Mouse (Mus musculus) gonadal fat pad, adult 2 months (tissue): ENCODE data around the gene Ces2b. TPM values are rescaled to one million over a fixed set of nuclear protein-coding genes. Genes with fewer than 3 reads are reported as not detected.
"Not testable (repeated sequence)": the region's sequence is repeated elsewhere in the genome, so short reads cannot be mapped to it uniquely, and the experiment has no call there.

ENCODE experiments used
- DNase-seq: peaks from one replicate; pipeline ENCODE4 v3.0.0-alpha.2; 2012; ENCODE audit warnings: low read depth
- polyA plus RNA-seq: library from polyadenylated mRNA; depleted of rRNA; stranded (reverse); fragments of >200 nt; gene quantifications from 2 replicates; pipeline ENCODE4 v1.2.3, GENCODE M21; 2012; rRNA removed

The Ces2b gene
- 0.12 and 0.18 TPM in 2 replicates for polyA plus RNA-seq

DNA sequence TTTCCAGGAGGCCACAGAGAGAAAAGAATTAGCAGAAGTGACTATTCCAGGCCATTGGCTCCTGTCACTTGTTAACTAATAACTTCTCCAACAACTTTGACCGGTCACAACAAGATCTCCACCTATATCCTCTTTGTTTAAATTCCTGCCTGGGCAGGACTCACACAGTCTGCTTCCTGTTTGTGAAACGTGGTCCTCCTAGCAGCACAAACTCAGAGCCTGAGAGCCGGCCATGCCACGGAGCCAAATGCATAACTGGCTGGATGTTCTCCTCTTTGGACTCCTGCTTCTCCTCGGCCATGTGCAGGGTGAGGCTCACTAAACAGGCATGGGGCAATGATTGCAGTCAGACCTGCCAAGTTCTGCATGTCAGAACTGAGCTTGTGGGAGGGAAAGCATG lies at the start of gene Ces2b:
TSS of gene Ces2b (plus strand) at position 133 of the 400 bp plus-strand sequence.
- no peak for DNase-seq

- DNase-seq: no peak
Observed at GRCm38 (mm10) chr8:104787049-104787448, 44.3 kb upstream of the Ces2b start.

GRCm38 (mm10) chr8:104788929-104789328 lies 42.4 kb upstream of the Ces2b start:
- no peak for DNase-seq

DNA sequence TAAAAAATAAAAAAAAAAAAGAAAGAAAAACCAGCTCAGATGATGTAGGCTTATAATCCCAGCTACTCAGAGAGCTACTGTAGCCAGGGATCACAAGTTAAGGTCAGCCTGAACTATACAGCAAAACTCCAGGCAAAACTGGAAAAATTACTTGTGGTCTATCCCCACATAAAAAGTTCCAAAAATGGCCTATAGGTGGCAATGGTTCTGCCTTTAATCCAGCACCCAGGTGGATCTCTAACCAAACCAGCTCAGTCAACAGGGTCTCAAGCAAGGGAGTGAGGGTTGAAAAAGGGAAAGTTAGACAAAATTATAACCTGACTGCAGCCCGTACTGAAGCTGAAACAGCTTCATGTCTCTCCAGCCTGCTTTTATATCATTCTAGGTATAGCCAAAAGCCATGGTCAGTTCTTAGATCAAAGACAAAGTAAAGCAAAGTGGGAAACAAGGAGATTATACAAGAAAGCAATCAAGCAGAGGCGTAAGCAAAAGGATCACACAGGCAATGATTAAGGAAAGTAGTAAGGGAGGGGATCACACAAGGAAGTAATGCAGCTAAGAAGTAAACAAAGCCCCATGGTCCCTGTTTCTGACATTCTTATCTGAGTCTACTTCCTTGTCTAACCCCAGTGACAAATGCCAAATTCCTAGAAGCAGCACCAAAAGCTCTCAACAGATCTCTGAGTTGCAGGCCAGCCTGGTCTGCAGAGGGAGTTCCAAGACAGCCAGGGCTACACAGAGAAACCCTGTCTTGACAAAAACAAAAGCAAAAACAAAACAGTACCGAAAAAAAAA lies 41.3 kb upstream of the Ces2b start:
- no peak for DNase-seq

- no peak for DNase-seq
Observed at GRCm38 (mm10) chr8:104799385-104799784, 32.0 kb upstream of the Ces2b start.

DNA sequence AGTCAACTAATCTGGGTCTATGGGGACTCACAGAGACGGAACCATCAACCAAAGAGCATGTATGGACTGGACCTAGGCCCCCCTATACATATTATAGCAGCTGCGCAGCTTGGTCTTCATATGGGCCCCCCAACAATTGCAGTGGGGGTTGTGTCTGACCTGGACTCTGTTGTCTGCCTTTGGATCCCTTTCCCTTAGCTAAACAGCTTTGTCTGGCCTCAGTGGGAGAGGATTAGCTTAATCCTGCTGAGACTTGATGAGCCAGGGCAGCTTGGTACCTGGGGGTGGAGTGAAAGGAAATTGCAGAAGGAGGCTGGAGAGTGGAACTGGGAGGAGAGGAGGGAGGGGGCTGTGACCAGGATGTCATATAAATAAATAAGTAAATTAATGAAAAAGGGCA lies 25.2 kb upstream of the Ces2b start:
- DNase-seq: no peak

- no peak for DNase-seq
Observed at GRCm38 (mm10) chr8:104808542-104809413, 22.6 kb upstream of the Ces2b start.

DNA sequence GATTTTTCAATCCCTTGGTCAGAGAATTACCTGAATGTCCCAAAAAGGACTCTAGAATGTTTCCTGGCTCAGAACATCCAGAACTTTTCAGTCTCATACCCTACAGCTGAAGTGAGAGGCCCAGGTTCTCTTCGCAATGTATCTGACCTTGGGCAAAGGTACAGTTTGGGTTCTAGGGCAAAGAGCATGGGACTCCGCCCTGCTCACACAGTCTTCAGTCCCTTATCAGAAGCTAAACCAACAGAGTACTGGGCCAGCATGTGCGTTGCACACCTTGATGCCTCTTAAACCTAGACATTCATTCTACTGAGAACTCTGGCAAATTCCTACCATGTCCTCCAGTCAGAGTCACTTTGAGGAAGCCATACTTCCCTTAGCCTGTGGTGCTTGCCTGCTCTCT lies 21.9 kb upstream of the Ces2b start:
- no peak for DNase-seq

DNA sequence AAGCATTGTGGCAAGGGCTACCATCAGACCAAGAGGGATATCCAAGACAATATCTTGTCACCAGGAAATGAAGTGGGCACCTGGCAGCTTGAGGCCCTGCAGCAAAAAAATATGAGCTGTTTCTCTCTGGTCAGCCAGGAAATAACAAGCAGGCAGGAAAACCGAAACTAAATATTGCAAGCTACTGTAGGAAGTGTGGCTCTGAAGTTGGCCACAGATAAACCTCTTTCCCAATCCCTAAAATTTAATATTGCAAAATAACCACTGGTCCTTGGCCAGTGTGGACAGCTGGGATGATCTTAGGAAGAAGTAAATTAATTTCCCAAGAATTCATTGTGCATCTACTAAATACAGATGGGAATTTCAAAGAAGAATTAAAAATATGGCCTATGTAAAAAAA lies 4.5 kb upstream of the Ces2b start:
- DNase-seq: no peak

DNA sequence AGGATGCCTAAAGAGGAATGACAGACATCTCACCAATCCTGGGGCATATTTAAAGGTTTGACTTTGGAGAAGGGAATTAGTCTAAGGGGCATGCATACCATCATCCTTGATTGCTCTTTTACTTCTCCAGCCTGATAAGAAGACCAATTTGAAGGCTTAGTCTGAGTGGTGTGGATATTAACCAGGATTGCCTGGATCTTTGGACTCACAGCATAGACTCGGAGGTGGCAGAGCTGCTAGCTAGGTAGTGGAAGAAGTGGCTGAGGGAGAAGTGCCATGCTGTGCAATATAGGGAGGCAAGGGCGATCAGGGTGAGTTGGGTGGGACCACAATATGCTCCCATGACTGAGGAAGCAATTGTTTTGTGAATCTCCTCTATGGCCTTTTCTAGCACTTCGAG lies 3.2 kb upstream of the Ces2b start:
- no peak for DNase-seq

GRCm38 (mm10) chr8:104841360-104842078 lies 10.1 kb downstream of the Ces2b start:
- no peak for DNase-seq

- DNase-seq: no peak
Observed at GRCm38 (mm10) chr8:104846831-104847230, 15.5 kb downstream of the Ces2b start, which contains the start of gene Ces2c. Gene Ces2c, plus strand, starts transcription at chr8:104847068.

DNA sequence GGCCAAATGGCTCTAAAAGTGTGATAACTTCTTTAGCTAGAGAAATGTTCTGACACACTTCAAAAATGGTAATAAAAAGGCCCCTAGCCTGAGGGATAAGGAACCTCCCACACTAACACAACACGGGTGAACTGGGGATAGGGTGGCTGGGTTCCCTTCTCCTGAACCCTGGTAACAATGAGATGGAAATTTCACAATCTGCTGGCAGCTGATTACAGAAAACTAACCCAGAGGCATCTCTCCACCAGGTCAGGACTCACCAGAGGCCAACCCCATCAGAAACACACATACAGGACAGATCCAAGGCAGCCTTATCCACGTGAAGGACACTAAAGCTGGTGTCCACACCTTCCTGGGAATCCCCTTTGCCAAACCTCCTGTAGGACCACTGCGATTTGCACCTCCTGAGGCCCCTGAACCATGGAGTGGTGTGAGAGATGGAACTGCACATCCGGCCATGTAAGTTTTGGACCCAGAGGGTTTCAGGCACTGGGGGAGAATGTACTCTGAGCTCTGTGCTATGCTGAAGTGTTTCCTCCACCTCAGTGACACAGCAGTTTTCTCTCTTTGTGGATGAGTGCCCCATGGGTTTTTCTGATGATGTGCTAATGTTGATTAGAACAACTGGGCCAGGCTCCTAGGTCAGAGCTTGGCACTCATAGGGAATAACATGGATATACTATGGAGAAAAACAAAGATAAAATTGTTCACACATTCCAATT lies 16.5 kb downstream of the Ces2b start:
- DNase-seq: no peak

DNA sequence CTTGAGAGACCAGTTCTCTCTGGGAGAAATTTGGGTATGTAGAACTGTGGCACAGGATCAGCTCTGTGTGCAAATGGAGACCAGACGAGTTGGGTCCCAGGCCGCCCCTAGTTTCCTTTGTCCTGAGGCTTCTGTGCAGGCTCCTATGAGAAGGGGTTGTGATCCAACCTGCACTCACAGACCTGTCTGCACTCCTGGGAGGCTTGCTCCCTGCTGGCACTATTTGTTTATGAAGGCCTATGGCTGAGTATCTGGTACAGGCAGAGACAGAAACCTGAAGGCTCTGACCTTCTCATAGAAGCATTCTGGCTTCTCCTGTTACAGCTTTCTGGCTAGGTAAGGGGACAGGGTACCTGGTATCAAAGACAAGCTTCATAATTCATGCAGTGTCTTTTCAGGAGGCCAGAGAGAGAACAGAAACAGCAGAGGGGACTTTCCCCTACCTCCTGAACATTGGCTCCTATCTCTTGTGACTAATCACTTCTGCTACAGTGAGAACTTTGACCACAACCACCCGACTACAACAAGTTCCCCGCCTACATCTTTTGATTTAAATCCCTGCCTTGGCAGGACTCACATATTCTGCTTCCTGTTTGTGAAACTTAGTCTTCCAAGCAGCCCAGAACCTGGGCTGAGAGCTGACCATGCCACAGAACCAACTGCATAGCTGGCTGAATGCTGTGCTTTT lies 35.6 kb downstream of the Ces2b start:
- not testable (repeated sequence) for DNase-seq

DNA sequence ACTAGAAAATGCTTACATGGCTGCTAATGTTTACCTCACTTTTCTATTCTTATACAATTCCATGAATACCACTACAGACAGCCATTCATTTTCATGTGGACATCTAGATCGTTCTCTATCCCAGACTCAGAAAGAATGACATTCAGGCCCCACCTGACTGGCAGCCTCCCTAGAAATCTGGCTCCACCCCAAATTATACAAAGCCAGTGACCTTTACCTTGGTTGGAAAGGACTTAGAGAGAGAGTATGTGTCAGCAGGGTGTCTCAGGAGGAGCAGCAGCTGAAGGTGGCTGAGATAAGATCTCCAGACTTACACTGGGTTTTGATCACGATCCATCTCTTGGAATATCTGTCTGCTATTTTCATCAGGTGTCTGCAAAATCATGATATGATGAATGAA lies 37.5 kb downstream of the Ces2b start:
- not testable (repeated sequence) for DNase-seq

DNA sequence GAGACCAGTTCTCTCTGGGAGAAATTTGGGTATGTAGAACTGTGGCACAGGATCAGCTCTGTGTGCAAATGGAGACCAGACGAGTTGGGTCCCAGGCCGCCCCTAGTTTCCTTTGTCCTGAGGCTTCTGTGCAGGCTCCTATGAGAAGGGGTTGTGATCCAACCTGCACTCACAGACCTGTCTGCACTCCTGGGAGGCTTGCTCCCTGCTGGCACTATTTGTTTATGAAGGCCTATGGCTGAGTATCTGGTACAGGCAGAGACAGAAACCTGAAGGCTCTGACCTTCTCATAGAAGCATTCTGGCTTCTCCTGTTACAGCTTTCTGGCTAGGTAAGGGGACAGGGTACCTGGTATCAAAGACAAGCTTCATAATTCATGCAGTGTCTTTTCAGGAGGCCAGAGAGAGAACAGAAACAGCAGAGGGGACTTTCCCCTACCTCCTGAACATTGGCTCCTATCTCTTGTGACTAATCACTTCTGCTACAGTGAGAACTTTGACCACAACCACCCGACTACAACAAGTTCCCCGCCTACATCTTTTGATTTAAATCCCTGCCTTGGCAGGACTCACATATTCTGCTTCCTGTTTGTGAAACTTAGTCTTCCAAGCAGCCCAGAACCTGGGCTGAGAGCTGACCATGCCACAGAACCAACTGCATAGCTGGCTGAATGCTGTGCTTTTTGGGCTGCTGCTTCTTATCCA lies 55.0 kb downstream of the Ces2b start:
- DNase-seq: not testable (repeated sequence)
